Mouse (Mus musculus) CH12.LX (cell line): ENCODE results near the gene Pex14.

Experiments
- CTCF ChIP-seq, 2 experiments: IDR thresholded peaks in 1 of 2; conservative IDR thresholded peaks in 1 of 2; 2 replicates each; pipeline ENCODE4 v1.5.1; 2011 to 2012; ENCODE audit warnings: low read depth in 2 of 2, low read length in 2 of 2, improper control_type of control experiment in 1 of 2, inconsistent platforms in 1 of 2, mild to moderate bottlenecking in 1 of 2, moderate library complexity in 1 of 2
- EP300 ChIP-seq: IDR thresholded peaks from 2 replicates; pipeline ENCODE4 v1.6.1; 2011; ENCODE audit warnings: low read length, improper control_type of control experiment
- JUND ChIP-seq: conservative IDR thresholded peaks from 2 replicates; pipeline ENCODE4 v1.6.1; 2011; ENCODE audit warnings: low read depth, low read length, improper control_type of control experiment
- KAT2A ChIP-seq: IDR thresholded peaks from 2 replicates; pipeline ENCODE4 v1.6.1; 2012; ENCODE audit warnings: low read length, improper control_type of control experiment, inconsistent platforms; ENCODE audit not compliant: insufficient replicate concordance
- MAX ChIP-seq: IDR thresholded peaks from 2 replicates; pipeline ENCODE4 v1.6.1; 2011; ENCODE audit warnings: low read length, improper control_type of control experiment
- MXI1 ChIP-seq: IDR thresholded peaks from 2 replicates; pipeline ENCODE4 v1.6.1; 2011; ENCODE audit warnings: mild to moderate bottlenecking, low read depth, low read length, improper control_type of control experiment
- POLR2A ChIP-seq: IDR thresholded peaks from 2 replicates; pipeline ENCODE4 v1.6.1; 2011; ENCODE audit warnings: low read depth, mild to moderate bottlenecking, improper control_type of control experiment, low read length
- UBTF ChIP-seq: IDR thresholded peaks from 2 replicates; pipeline ENCODE4 v1.6.1; 2012; ENCODE audit warnings: low read depth, mild to moderate bottlenecking, inconsistent platforms, low read length, improper control_type of control experiment, moderate library complexity
- USF1 ChIP-seq: IDR thresholded peaks from 2 replicates; pipeline ENCODE4 v1.6.1; 2014; ENCODE audit warnings: low read depth, mild to moderate bottlenecking, inconsistent platforms, low read length, improper control_type of control experiment
- ZC3H11A ChIP-seq: IDR thresholded peaks from 2 replicates; pipeline ENCODE4 v1.6.1; 2012; ENCODE audit warnings: low read depth, mild to moderate bottlenecking, inconsistent platforms, low read length, improper control_type of control experiment
- ZMIZ1 ChIP-seq: IDR thresholded peaks from 2 replicates; pipeline ENCODE4 v1.6.1; 2012; ENCODE audit warnings: low read depth, mild to moderate bottlenecking, inconsistent platforms, low read length, improper control_type of control experiment
- ZNF384 ChIP-seq: IDR thresholded peaks from 2 replicates; pipeline ENCODE4 v1.6.1; 2012; ENCODE audit warnings: low read depth, low read length, improper control_type of control experiment, inconsistent platforms

GRCm38 (mm10) chr4:149021021-149021420 lies 78.7 kb downstream of the Pex14 start:
- TF ChIP-seq CTCF (conservative IDR thresholded peaks at IDR 0.05 in 1 of 2, IDR thresholded peaks at IDR 0.05 in 1 of 2; ENCODE audit: low read depth in 2 of 2, low read length in 2 of 2) (no peak), JUND (no peak), ZMIZ1 (no peak), UBTF (no peak), MAX (no peak), POLR2A (no peak), EP300 (no peak), USF1 (no peak), KAT2A (no peak), MXI1 (no peak), ZNF384 (no peak), ZC3H11A (no peak)
